Mouse (Mus musculus) layer of hippocampus, adult 9-11 months (tissue): ENCODE data around the gene Gzmm.

Source experiments
- DNase-seq: peaks from one replicate; pipeline ENCODE4 v3.0.0; 2022

Gene Gzmm

DNA sequence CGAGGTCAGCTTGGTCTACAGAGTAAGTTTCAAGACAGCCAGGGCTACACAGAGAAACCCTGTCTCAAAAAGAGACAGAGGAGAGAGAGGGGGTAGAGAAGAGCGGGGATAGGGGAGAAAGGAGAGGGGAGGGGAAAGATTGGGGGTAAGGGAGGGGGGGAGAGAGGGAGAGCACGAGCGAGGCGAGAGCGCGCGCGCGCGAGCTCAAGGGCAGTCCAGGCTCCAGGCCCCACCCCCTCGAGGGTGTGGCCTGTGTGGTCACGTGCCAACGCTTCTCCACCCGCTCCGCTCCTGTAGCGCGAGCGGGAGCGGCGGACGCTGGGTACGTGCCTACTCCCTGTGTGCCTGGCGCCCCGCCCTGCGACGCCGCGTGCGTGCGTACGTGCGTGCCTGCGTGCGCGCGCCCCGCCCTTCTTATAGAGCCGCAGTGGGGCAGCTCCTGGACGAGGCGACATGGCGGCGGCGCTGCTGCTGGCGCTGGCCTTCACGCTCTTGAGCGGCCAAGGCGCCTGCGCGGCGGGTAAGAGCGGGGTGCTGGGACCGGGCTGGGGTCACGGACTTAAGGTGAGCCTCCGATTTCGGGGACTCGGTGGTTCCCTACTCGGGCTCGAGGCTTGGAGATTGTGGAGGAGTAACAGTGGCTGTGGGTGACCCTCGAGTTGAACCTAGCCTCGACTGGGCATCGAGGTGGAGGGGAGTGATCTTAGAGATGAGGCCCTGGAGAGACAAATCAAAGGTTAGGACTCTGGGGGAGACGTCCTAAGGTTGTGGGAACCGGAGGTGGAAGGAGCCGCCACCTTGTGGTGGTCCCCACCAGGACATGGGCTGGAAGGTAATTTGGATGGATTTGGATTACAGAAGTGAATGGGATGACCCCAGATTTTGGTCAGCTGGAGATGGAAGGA, 15.5 kb downstream of the Gzmm start, which contains the start of gene Bsg:
TSS of gene Bsg (plus strand) at position 427 of the 905 bp plus-strand sequence.
- DNase-seq, result peak; percentile 99

- DNase-seq, result no peak
Measured at GRCm38 (mm10) chr10:79704970-79705360, 16.1 kb downstream of the Gzmm start.

GRCm38 (mm10) chr10:79705951-79706350, 17.1 kb downstream of the Gzmm start:
- DNase-seq, result no peak

DNA sequence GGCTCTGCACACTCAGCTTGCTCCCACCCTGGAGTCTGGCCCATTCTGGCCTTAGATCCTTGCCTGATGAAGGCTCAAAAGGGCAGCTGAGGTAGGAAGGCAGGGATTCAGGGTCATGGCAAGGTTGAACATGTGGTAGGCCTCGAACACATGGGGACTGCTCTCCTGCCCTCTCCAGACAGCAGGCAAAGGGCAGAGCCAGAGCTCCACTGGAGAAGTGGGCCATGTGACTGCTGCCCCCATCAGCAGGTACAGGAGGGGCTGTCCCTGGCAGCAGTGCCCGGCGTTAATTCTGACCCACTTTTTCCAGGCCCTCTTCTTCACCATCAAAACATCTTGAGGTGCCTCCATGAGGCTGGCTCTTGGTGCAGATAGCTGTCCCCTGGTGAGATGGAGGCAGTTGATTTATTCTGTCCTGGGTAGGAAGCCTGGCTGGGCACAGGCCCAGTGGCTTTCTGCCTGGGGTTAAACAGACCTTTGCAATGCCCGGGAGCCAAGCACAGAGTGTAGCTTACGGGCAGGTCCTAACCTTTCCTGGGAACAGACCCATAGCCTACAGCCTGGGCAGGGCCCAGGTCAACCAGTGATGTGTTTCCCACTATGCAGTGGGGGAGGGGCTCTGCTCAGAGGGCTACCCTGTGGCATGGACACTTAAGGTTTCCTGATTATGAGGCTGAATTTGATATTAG, 17.7 kb downstream of the Gzmm start:
- DNase-seq, result no peak

DNA sequence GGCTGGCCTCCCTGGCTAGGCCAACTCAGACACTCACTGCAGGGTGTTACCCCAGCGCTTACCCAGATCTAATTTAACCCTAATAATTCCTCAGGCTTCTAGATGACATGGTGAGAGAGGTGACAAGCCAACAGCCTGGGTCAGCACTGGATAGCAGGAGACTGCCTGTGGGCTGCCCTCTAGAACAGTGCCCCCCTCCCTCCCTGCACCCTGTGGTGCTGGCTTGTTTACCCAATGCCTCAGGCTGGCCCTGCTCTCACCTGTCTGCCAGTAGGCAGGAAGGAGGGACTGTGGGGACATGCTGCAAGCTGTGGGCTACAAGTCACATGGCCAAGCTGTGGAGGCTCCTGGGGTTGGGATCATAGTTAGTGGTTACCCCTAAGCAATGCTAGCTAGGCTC, 18.3 kb downstream of the Gzmm start:
- no peak for DNase-seq

DNA sequence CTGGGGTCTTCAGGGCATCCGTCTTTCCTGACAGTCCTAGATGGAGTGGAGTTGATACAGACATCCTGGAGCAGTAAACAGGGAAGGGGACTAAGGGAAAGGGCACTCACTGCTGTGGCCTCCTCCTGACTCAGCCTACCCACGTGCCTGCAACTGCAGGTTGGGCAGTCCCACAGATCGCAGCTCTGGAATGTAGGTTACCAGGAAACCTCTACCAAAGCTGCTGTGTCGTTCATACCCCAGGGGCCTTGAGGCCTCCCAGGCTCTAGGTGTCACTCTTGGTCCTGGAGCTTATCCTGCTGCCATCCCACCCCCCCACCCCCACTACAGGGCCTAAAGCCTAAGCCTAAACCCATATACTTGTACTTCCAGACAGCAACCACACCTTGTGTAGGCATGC, 18.9 kb downstream of the Gzmm start:
- no peak for DNase-seq

- no peak for DNase-seq
Measured at GRCm38 (mm10) chr10:79708668-79709067, 19.8 kb downstream of the Gzmm start.

DNA sequence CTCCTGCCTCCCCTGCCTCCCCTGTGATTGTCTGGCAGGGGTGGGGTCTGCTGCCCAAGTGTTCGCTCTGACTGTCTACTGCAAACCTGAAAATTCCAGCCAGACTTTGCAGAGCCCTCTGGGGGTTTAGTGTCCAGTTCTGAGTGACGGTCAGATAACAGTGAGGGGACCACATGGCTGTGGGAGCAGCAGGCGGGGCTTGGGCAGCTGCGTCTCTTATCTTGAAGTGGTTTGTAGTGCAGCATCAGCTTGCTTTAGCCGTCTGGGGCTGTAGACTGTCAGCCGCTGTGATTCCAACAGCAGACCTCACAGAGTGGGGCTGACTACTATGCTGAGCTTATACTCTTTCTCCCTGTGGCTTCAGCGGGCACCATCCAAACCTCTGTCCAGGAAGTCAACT, 20.5 kb downstream of the Gzmm start:
- no peak for DNase-seq

DNA sequence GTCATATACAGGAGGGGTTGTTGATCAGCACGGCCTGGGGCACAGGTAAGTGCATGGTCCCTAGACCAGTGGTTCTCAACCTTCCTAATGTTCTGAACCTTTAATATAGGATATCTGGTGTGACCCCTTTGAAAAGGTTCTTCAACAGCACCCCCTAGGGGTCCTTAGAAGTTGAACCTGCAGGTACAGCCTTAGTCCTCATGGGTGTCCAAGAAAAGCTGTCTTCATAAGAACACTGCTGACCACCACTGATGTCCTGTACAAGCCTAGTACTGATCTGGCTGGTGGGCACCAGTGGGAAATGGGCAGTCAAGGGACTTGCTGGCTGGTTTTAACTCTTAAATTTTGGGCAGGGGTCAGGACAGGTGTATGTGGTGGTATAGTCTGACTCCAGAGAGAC, 23.2 kb downstream of the Gzmm start:
- no peak for DNase-seq

GRCm38 (mm10) chr10:79712499-79713126, 23.8 kb downstream of the Gzmm start:
- peak; percentile 66 for DNase-seq

DNA sequence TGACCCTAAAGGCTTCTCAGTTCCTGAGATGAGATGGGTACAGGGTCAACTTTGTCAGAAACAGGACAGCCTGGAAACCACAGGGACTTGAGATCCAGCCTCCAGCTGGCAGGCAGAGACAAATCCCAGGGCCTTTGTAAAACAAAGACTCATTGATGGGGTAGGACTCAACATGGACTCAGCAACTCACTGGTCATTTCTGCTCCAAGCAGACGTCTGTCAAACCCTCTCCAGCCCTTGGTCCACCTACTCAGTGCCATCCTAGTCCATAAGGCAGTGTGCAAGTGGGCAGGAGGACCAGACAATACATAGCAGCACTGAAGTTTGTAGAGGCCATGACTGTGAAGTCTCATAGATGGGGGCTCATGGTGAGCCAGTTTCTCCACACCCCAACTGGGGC, 24.3 kb downstream of the Gzmm start:
- no peak for DNase-seq

- DNase-seq, result no peak
Measured at GRCm38 (mm10) chr10:79714996-79715395, 26.2 kb downstream of the Gzmm start.

- DNase-seq, result no peak
Measured at GRCm38 (mm10) chr10:79716254-79716987, 27.6 kb downstream of the Gzmm start, which contains the start of gene Hcn2. Hcn2 (plus strand) TSS chr10:79716634.

DNA sequence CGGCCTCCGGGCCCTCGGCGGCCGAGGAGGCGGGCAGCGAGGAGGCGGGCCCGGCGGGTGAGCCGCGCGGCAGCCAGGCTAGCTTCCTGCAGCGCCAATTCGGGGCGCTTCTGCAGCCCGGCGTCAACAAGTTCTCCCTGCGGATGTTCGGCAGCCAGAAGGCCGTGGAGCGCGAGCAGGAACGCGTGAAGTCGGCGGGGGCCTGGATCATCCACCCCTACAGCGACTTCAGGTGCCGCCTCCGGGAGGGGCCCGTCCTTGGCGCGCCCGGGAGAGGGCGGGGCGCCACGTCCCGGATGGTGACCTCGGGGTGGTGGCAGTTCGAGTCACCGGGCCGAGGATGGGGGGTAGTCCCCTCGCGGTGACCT, 28.2 kb downstream of the Gzmm start:
- no peak for DNase-seq

DNA sequence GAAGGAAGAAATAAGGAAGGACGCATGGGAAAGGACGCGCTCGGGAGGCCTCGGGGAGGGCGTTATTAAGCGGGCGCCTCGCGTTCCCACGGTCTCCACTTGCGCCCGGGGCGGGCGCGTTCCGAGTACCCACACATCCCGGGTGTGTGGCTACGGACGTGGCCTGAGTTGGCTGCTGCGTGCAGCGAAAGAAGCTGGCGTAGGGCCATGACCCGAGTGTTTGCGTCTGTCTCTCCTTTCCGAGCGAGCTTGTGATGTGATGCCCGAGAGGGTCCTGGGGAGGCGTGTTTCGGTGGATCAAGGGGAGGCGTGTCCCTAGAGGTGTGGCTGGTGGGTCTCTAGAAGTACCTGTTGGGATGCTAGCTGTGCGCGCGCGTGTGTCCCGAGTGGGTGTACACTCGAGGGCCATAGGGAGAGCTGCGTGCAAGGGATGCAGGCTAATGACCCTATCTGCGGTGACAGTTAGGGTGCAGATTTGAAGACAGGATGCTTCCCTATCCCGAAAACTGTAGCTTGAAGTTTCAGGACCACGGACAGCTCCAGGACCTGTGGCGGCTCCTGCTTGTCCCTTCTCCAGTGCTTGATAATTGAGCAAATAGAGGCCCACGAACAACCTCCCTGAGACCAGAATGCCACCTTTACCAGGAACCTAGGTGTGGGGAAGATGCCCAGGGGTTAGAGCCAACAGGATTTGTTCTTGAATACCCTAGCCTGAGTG, 29.0 kb downstream of the Gzmm start:
- no peak for DNase-seq

DNA sequence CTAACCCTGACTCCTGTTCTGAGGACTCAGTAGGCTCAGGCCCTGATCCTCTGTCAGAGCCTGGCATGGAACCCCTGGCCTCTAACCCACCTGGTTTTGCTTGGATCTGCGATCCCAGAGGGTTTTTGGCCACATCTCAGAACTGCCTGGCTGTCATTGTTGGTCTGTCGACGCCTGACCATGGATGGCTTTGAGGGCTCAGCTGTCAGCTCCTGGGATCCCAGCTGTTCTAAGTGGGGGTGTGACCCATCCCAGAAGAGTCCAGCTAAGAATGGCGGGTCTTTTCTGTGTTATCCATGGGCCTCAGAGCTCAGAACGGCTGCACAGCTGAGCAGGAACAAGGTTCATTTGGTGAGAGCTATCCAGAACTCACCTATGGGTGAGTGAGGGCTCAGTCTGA, 32.3 kb downstream of the Gzmm start:
- DNase-seq, result no peak

GRCm38 (mm10) chr10:79723047-79723446, 34.2 kb downstream of the Gzmm start:
- DNase-seq, result no peak

DNA sequence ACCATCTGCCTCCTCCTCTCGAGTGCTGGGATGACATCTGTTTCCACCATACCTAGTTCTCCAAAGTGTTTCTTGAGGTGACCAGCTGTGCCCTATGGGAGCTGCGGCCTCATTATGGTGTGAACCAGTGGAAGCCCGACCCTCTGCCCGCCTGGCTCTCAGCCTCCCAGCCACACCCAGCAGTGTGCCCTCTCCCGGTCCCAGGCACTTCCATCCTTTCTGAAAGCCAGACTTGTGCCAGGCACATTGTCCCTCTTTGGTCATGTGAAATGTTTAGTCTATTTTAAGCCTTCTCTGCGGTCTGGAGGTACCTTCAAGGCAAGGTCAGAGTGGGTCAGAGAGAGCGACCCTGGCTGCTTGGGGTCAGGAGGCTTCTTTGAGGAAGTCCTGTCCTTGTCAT, 34.9 kb downstream of the Gzmm start:
- no peak for DNase-seq

DNA sequence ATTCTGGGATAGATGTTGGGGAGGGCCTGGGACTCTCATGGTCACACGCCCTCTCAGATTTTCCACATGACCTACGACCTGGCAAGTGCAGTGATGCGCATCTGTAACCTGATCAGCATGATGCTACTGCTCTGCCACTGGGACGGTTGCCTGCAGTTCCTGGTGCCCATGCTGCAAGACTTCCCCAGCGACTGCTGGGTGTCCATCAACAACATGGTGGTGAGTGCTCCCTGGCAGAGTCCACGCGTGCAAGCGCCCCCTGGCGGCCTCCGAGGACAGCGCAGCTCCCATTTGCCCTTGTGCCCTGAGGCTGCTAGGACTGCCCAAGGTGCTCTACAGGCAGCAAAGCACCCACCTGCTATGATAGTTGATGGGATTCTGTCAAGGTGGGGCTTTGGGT, 37.3 kb downstream of the Gzmm start:
- no peak for DNase-seq

DNA sequence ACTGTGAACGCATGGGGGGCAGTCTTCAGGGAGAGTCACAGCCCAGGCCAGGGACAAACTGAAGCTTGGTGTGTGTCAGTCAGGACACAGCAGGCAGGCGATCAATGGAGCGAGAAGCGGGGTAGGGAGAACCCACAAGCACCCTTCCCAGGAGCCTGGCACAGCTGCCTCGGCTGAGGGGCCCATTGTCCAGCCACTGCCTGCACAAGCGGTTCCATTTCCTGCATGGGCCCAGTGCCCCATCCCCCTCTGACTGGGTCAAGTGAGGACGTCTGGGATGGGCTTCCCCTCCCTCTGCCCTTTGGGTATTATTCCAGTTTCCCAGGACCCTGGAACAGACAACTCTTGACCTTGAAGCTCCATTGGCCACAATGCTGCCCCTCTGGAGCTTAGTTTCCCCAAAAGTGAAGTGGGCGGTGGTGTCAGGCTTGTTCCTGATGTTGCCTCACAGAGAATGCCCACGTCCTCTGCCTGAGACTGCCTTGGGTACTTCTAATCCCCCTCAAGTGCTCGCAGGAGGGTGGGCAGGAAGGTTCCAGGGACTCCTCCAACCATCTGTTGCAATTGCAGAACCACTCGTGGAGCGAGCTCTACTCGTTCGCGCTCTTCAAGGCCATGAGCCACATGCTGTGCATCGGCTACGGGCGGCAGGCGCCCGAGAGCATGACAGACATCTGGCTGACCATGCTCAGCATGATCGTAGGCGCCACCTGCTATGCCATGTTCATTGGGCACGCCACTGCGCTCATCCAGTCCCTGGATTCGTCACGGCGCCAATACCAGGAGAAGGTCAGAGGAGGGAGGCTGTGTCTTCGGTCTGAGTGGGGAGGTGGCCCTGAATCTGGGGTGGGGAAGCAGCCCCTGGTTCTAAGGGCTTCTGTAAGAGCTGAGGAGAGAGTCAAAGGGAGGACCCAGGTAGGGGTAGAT, 39.8 kb downstream of the Gzmm start:
- peak; percentile 78 for DNase-seq

- DNase-seq, result peak; percentile 84
Measured at GRCm38 (mm10) chr10:79729357-79729965, 40.6 kb downstream of the Gzmm start.
